Mouse (Mus musculus) layer of hippocampus, postnatal 14 days (tissue): ENCODE data around the gene Macrod2. TPM values are rescaled to one million over a fixed set of nuclear protein-coding genes. Genes with fewer than 3 reads are reported as not detected.

ENCODE experiments used
- DNase-seq, 2 experiments: peaks; one replicate each; pipeline ENCODE4 v3.0.0; 2021 to 2022; ENCODE audit warnings: low spot score in 2 of 2, mixed read lengths in 1 of 2
- total RNA-seq, 2 experiments: library from RNA; stranded (reverse); gene quantifications; 2 replicates each; pipeline ENCODE4 v1.2.3; 2021

Gene Macrod2
- total RNA-seq, 2 experiments from 2014 or later = 48.7 to 54.6 TPM

GRCm38 (mm10) chr2:141911831-141912447 lies 1516.8 kb downstream of the Macrod2 start:
- no peak for DNase-seq

GRCm38 (mm10) chr2:141913486-141913885 lies 1518.4 kb downstream of the Macrod2 start:
- peak; percentile 16 to 24 for DNase-seq

GRCm38 (mm10) chr2:141913894-141914293 lies 1518.8 kb downstream of the Macrod2 start:
- no peak for DNase-seq

- DNase-seq = no peak
Measured at GRCm38 (mm10) chr2:141920377-141920992, 1525.4 kb downstream of the Macrod2 start.

GRCm38 (mm10) chr2:141935130-141935529 lies 1540.0 kb downstream of the Macrod2 start:
- DNase-seq = peak in 1 of 2 experiments; percentile 7

GRCm38 (mm10) chr2:141954795-141955194 lies 1559.7 kb downstream of the Macrod2 start:
- peak in 1 of 2 experiments; percentile 65 for DNase-seq

- peak in 1 of 2 experiments; percentile 22 for DNase-seq
Measured at GRCm38 (mm10) chr2:141955197-141955596, 1560.1 kb downstream of the Macrod2 start.

GRCm38 (mm10) chr2:141962868-141963267 lies 1567.8 kb downstream of the Macrod2 start:
- no peak for DNase-seq

- DNase-seq = no peak
Measured at GRCm38 (mm10) chr2:141983664-141984395, 1588.7 kb downstream of the Macrod2 start.

- peak; percentile 9 to 60 for DNase-seq
Measured at GRCm38 (mm10) chr2:141998901-141999300, 1603.8 kb downstream of the Macrod2 start.

GRCm38 (mm10) chr2:142024534-142025155 lies 1629.5 kb downstream of the Macrod2 start:
- no peak for DNase-seq

- no peak for DNase-seq
Measured at GRCm38 (mm10) chr2:142026721-142027120, 1631.6 kb downstream of the Macrod2 start.

- no peak for DNase-seq
Measured at GRCm38 (mm10) chr2:142030756-142031646, 1635.9 kb downstream of the Macrod2 start.

GRCm38 (mm10) chr2:142055576-142055975 lies 1660.5 kb downstream of the Macrod2 start:
- no peak for DNase-seq

GRCm38 (mm10) chr2:142057889-142058750 lies 1663.0 kb downstream of the Macrod2 start:
- peak; percentile 38 to 69 for DNase-seq

GRCm38 (mm10) chr2:142058751-142059090 lies 1663.6 kb downstream of the Macrod2 start:
- DNase-seq = no peak

- DNase-seq = no peak
Measured at GRCm38 (mm10) chr2:142108947-142109346, 1713.8 kb downstream of the Macrod2 start.

GRCm38 (mm10) chr2:142116623-142117022 lies 1721.5 kb downstream of the Macrod2 start:
- no peak for DNase-seq

GRCm38 (mm10) chr2:142128109-142128508 lies 1733.0 kb downstream of the Macrod2 start:
- DNase-seq = no peak

- no peak for DNase-seq
Measured at GRCm38 (mm10) chr2:142129166-142129565, 1734.1 kb downstream of the Macrod2 start.
